Mouse (Mus musculus) kidney, adult 8-10 months (tissue): ENCODE data around the gene Pih1d1.

ENCODE experiments used
- DNase-seq, 2 experiments: peaks; one replicate each; pipeline ENCODE4 v3.0.0; 2022

Gene Pih1d1

GRCm38 (mm10) chr7:45126844-45127699, 27.0 kb upstream of the Pih1d1 start:
- DNase-seq = no peak

- DNase-seq = no peak
These were observed 26.3 kb upstream of the Pih1d1 start for GRCm38 (mm10) chr7:45127700-45128224.

- DNase-seq = peak; percentile 99
These were observed 25.4 kb upstream of the Pih1d1 start, which contains the start of gene Rpl13a for GRCm38 (mm10) chr7:45128624-45129246. Rpl13a (minus strand) TSS chr7:45128761.

- peak in 1 of 2 experiments; percentile 45 for DNase-seq
These were observed 24.8 kb upstream of the Pih1d1 start for GRCm38 (mm10) chr7:45129318-45129717.

- no peak for DNase-seq
These were observed 24.2 kb upstream of the Pih1d1 start for GRCm38 (mm10) chr7:45129776-45130512.

GRCm38 (mm10) chr7:45131850-45132249, 22.3 kb upstream of the Pih1d1 start:
- no peak for DNase-seq

GRCm38 (mm10) chr7:45133446-45134159, 20.5 kb upstream of the Pih1d1 start:
- DNase-seq = no peak

GRCm38 (mm10) chr7:45134544-45135026, 19.5 kb upstream of the Pih1d1 start:
- DNase-seq = no peak

GRCm38 (mm10) chr7:45135370-45135769, 18.7 kb upstream of the Pih1d1 start:
- DNase-seq = no peak

- peak; percentile 91 to 93 for DNase-seq
These were observed 18.0 kb upstream of the Pih1d1 start, which contains the start of the genes Gm45713 and Flt3l for GRCm38 (mm10) chr7:45135993-45136567. Gm45713 (minus strand) TSS chr7:45136231. Flt3l (minus strand) TSS chr7:45136432.

GRCm38 (mm10) chr7:45137171-45138006, 16.7 kb upstream of the Pih1d1 start:
- no peak for DNase-seq

GRCm38 (mm10) chr7:45138403-45138802, 15.7 kb upstream of the Pih1d1 start:
- DNase-seq = no peak

GRCm38 (mm10) chr7:45139904-45140723, 14.0 kb upstream of the Pih1d1 start:
- DNase-seq = no peak

- no peak for DNase-seq
These were observed 12.8 kb upstream of the Pih1d1 start for GRCm38 (mm10) chr7:45141319-45141718.

- no peak for DNase-seq
These were observed 12.2 kb upstream of the Pih1d1 start for GRCm38 (mm10) chr7:45141914-45142313.

GRCm38 (mm10) chr7:45144368-45145174, 9.5 kb upstream of the Pih1d1 start:
- no peak for DNase-seq

- DNase-seq = no peak
These were observed 8.6 kb upstream of the Pih1d1 start for GRCm38 (mm10) chr7:45145460-45145859.

- DNase-seq = peak; percentile 44 to 64
These were observed 6.8 kb upstream of the Pih1d1 start for GRCm38 (mm10) chr7:45147267-45147666.

- peak; percentile 52 to 57 for DNase-seq
These were observed 6.2 kb upstream of the Pih1d1 start for GRCm38 (mm10) chr7:45147899-45148298.
